Mouse (Mus musculus) CD4-positive, CD25-positive, alpha-beta regulatory T cell, adult 2 months (primary cell): ENCODE results near the gene Scaf8.
A peak's percentile ranks its signal among the peaks of the same experiment; 100 is the strongest.
"Not testable (repeated sequence)": the region's sequence is repeated elsewhere in the genome, so short reads cannot be mapped to it uniquely, and the experiment has no call there.

Experiments
- DNase-seq: peaks from one replicate; pipeline ENCODE4 v3.0.0-alpha.2; 2012; ENCODE audit warnings: low read depth, low spot score

The Scaf8 gene

GRCm38 (mm10) chr17:3115380-3115974, 705 bp downstream of the Scaf8 start:
- peak; percentile 79 for DNase-seq

- DNase-seq: not testable (repeated sequence)
Measured at GRCm38 (mm10) chr17:3120949-3121348, 6.2 kb downstream of the Scaf8 start.

- not testable (repeated sequence) for DNase-seq
Measured at GRCm38 (mm10) chr17:3123581-3123980, 8.8 kb downstream of the Scaf8 start.

GRCm38 (mm10) chr17:3128716-3129115, 13.9 kb downstream of the Scaf8 start:
- DNase-seq: no peak

- no peak for DNase-seq
Measured at GRCm38 (mm10) chr17:3129791-3130190, 15.0 kb downstream of the Scaf8 start.

- no peak for DNase-seq
Measured at GRCm38 (mm10) chr17:3135346-3135745, 20.6 kb downstream of the Scaf8 start.

- peak; percentile 52 for DNase-seq
Measured at GRCm38 (mm10) chr17:3136127-3136526, 21.4 kb downstream of the Scaf8 start.

GRCm38 (mm10) chr17:3138387-3138786, 23.6 kb downstream of the Scaf8 start:
- peak; percentile 70 for DNase-seq

GRCm38 (mm10) chr17:3140100-3140499, 25.3 kb downstream of the Scaf8 start:
- no peak for DNase-seq

GRCm38 (mm10) chr17:3148853-3149252, 34.1 kb downstream of the Scaf8 start:
- no peak for DNase-seq

- DNase-seq: no peak
Measured at GRCm38 (mm10) chr17:3149541-3149940, 34.8 kb downstream of the Scaf8 start.

GRCm38 (mm10) chr17:3150701-3151100, 35.9 kb downstream of the Scaf8 start:
- not testable (repeated sequence) for DNase-seq

- DNase-seq: no peak
Measured at GRCm38 (mm10) chr17:3151181-3151580, 36.4 kb downstream of the Scaf8 start.

- DNase-seq: peak; percentile 77
Measured at GRCm38 (mm10) chr17:3156176-3156575, 41.4 kb downstream of the Scaf8 start.

- no peak for DNase-seq
Measured at GRCm38 (mm10) chr17:3157016-3157415, 42.2 kb downstream of the Scaf8 start.

GRCm38 (mm10) chr17:3162905-3163304, 48.1 kb downstream of the Scaf8 start:
- no peak for DNase-seq

GRCm38 (mm10) chr17:3180425-3180945, 65.7 kb downstream of the Scaf8 start:
- DNase-seq: not testable (repeated sequence)

GRCm38 (mm10) chr17:3195483-3195882, 80.7 kb downstream of the Scaf8 start:
- not testable (repeated sequence) for DNase-seq

GRCm38 (mm10) chr17:3200328-3200727, 85.6 kb downstream of the Scaf8 start:
- no peak for DNase-seq

- no peak for DNase-seq
Measured at GRCm38 (mm10) chr17:3203916-3204315, 89.1 kb downstream of the Scaf8 start.

- no peak for DNase-seq
Measured at GRCm38 (mm10) chr17:3204826-3205405, 90.1 kb downstream of the Scaf8 start.

GRCm38 (mm10) chr17:3206527-3207398, 92.0 kb downstream of the Scaf8 start:
- no peak for DNase-seq
